Mouse (Mus musculus) ES-Bruce4 (cell line): Measurements from ENCODE around the gene Pdcd1lg2.

ENCODE experiments used
- CTCF ChIP-seq: IDR thresholded peaks from one replicate; pipeline ENCODE4 v1.8.1; 2011; ENCODE audit warnings: low read depth, low read length
- EP300 ChIP-seq: IDR thresholded peaks from 2 replicates; pipeline ENCODE4 v1.6.1; 2011; ENCODE audit warnings: low read depth, low read length; ENCODE audit not compliant: insufficient read depth
- POLR2A ChIP-seq: IDR thresholded peaks from one replicate; pipeline ENCODE4 v1.8.1; 2011; ENCODE audit warnings: low read length; ENCODE audit not compliant: insufficient read depth

- TF ChIP-seq POLR2A (no peak), EP300 (no peak), CTCF (no peak)
Measured at GRCm38 (mm10) chr19:29494454-29494853, 83.7 kb downstream of the Pdcd1lg2 start.
